Mouse (Mus musculus) thymus, adult 2 months (tissue): ENCODE data around the gene Anapc10. TPM values are rescaled to one million over a fixed set of nuclear protein-coding genes. Genes with fewer than 3 reads are reported as not detected.

ENCODE experiments used
- DNase-seq: peaks from one replicate; pipeline ENCODE4 v3.0.0; 2021
- H3K27ac ChIP-seq: fragments of 200-500 bp; 2 replicates; pipeline ENCODE4 v1.5.1; 2012; ENCODE audit warnings: low read length, control low read depth; ENCODE audit not compliant: control insufficient read depth, insufficient read depth
- H3K27me3 ChIP-seq: fragments of 200-500 bp; 2 replicates; pipeline ENCODE4 v1.6.1; 2012; ENCODE audit warnings: mild to moderate bottlenecking, low read length, moderate library complexity, mixed read lengths; ENCODE audit not compliant: control insufficient read depth, insufficient read depth
- H3K36me3 ChIP-seq: fragments of 200-500 bp; 2 replicates; pipeline ENCODE4 v1.6.1; 2012; ENCODE audit warnings: mild to moderate bottlenecking, low read length, moderate library complexity; ENCODE audit not compliant: control insufficient read depth, insufficient read depth
- H3K4me1 ChIP-seq: fragments of 200-500 bp; replicated peaks from 2 replicates; pipeline ENCODE4 v1.6.1; 2012; ENCODE audit warnings: low read length; ENCODE audit not compliant: control insufficient read depth, insufficient read depth
- H3K4me3 ChIP-seq: fragments of 200-500 bp; 2 replicates; pipeline ENCODE4 v1.5.1; 2012; ENCODE audit warnings: mild to moderate bottlenecking, low read length, control low read depth, moderate library complexity; ENCODE audit not compliant: control insufficient read depth, insufficient read depth
- CTCF ChIP-seq: fragments of 200-500 bp; IDR thresholded peaks from 2 replicates; pipeline ENCODE4 v1.5.1; 2012; ENCODE audit warnings: mild to moderate bottlenecking, control low read depth, low read length, moderate library complexity, borderline replicate concordance; ENCODE audit not compliant: control insufficient read depth, poor library complexity, insufficient read depth; ENCODE audit errors: extremely low read depth
- POLR2A ChIP-seq: fragments of 200-500 bp; IDR thresholded peaks from 2 replicates; pipeline ENCODE4 v1.6.1; 2012; ENCODE audit warnings: mild to moderate bottlenecking, low read length, control low read depth, moderate library complexity; ENCODE audit not compliant: control insufficient read depth, poor library complexity, insufficient read depth; ENCODE audit errors: extremely low read depth
- WGBS: fragments of 180-500 bp; shearing (Covaris S2); methylation state at CpG from one replicate; pipeline ENCODE4 v1.1.7; 2018; 5-methylcytosine and 5-hydroxymethylcytosine counted together
- polyA plus RNA-seq: library from polyadenylated mRNA; depleted of rRNA; stranded (reverse); fragments of >200 nt; gene quantifications from 2 replicates; pipeline ENCODE4 v1.2.3, GENCODE M21; 2012; rRNA removed

The Anapc10 gene
- polyA plus RNA-seq, 1 experiment, result 2.6 TPM

DNA sequence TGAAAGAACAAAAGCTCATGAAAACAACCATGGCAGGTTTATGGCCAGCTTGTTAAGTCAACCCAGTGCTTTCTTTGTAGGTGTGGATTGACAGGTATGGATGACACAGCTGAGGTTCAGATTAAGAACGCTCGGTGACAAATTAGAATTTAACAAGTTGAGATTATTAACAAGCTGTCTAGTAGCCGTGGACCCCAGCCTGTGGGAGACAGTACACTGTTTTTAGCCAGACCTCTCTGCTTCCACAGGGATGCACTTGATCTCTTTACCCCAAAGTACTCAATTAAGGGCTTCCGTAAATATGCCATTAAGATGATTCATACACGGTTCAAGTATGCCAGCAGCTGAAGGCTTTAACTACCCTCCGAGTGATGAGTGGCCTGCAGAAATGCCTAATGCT is 95.4 kb downstream of the Anapc10 start:
- no peak overlapping the region for H3K27ac ChIP-seq
- TF ChIP-seq CTCF, result no peak
- no peak for TF ChIP-seq POLR2A
- WGBS, result 85% methylated on average over 6 of the region's 6 CpGs
- no peaks in the 10 kb centered on the region for H3K36me3 ChIP-seq
- H3K4me1 ChIP-seq, result no peaks in the 10 kb centered on the region
- DNase-seq, result no peak
- H3K27me3 ChIP-seq, result no peaks in the 10 kb centered on the region
- no peak overlapping the region for H3K4me3 ChIP-seq

- 92% methylated on average over 5 of the region's 5 CpGs for WGBS
- Histone ChIP-seq H3K36me3 (no peaks in the 10 kb centered on the region), H3K27ac (no peak overlapping the region), H3K27me3 (no peaks in the 10 kb centered on the region), H3K4me1 (no peaks in the 10 kb centered on the region), H3K4me3 (no peak overlapping the region)
- no peak for TF ChIP-seq CTCF
- no peak for DNase-seq
Measured at GRCm38 (mm10) chr8:79826534-79826933, 114.9 kb downstream of the Anapc10 start.

Other genes with a start within 250 kb of the Anapc10 start
- 55.1 and 57.4 TPM in 2 replicates for gene Otud4, start 72.2 kb upstream of the Anapc10 start, polyA plus RNA-seq
- gene Abce1, start 80 bp upstream of the Anapc10 start, polyA plus RNA-seq, result 18.2 and 20.2 TPM in 2 replicates